Mouse (Mus musculus) cortical plate, adult 2 months (tissue): ENCODE data around the gene Bet1l. TPM values are rescaled to one million over a fixed set of nuclear protein-coding genes. Genes with fewer than 3 reads are reported as not detected.
A peak's percentile ranks its signal among the peaks of the same experiment; 100 is the strongest.

ENCODE experiments used
- H3K27ac ChIP-seq: fragments of 200-500 bp; 2 replicates; pipeline ENCODE4 v1.5.1; 2012; ENCODE audit warnings: low read length, control low read depth, inconsistent platforms; ENCODE audit not compliant: insufficient read depth
- H3K4me1 ChIP-seq: fragments of 200-500 bp; 2 replicates; pipeline ENCODE4 v1.6.1; 2011; ENCODE audit warnings: low read length; ENCODE audit not compliant: control insufficient read depth, insufficient read depth
- H3K4me3 ChIP-seq: fragments of 200-500 bp; 2 replicates; pipeline ENCODE4 v1.5.1; 2011; ENCODE audit warnings: mild to moderate bottlenecking, low read length, control low read depth; ENCODE audit not compliant: insufficient read depth
- CTCF ChIP-seq: fragments of 200-500 bp; IDR thresholded peaks from 2 replicates; pipeline ENCODE4 v1.5.1; 2011; ENCODE audit warnings: mild to moderate bottlenecking, control low read depth, low read length; ENCODE audit not compliant: insufficient read depth; ENCODE audit errors: extremely low read depth
- POLR2A ChIP-seq: fragments of 200-500 bp; IDR thresholded peaks from 2 replicates; pipeline ENCODE4 v1.6.1; 2011; ENCODE audit warnings: mild to moderate bottlenecking, low read length, control low read depth; ENCODE audit not compliant: insufficient read depth; ENCODE audit errors: extremely low read depth
- polyA plus RNA-seq: library from polyadenylated mRNA; depleted of rRNA; stranded (reverse); fragments of >200 nt; gene quantifications from 2 replicates; pipeline ENCODE4 v1.2.3, GENCODE M21; 2012; rRNA removed

Bet1l gene
- polyA plus RNA-seq, 1 experiment, result 34.3 TPM

DNA sequence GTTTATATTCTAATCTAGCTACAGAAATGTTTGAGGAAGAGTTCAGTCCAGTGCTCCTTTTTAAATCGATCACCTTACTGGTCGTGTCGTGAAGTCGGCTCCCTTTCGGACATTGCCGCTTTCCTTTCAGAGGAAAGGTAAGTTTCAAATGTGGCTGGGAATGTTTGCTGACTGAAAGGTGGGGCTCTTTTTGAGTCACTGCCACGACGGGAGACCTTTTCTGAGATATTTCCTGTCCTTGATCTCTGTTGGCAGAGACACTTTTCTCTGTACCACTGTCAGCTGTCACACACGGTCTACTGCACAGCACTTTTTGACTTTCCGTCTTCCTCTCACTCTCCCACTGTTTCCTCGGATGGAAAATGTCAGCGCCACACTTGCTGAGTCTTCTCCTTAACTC, 44.5 kb downstream of the Bet1l start:
- TF ChIP-seq CTCF (no peak), POLR2A (no peak)
- H3K4me3 ChIP-seq, result no peak overlapping the region
- H3K27ac ChIP-seq, result no peak overlapping the region
- H3K4me1 ChIP-seq, result peaks cover 1% of the 10 kb centered on the region

DNA sequence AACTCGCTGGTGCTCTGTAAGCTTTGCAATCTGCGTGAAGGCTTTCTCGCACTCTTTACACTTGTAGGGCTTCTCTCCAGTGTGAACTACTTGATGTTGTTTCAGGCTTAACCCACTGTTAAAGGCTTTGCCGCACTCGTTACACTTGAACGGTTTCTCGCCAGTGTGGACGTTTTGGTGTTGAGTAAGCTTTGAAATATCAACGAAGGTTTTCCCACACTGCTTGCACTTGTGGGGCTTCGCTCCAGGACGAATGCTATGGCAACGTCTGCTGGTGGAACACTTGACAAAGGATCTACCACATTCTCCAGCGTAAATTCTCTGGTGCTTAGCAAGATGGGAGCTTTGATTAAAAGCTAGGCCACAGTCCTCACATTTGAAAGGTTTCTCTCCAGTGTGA, 45.7 kb downstream of the Bet1l start:
- no peak overlapping the region for H3K4me3 ChIP-seq
- H3K4me1 ChIP-seq, result no peaks in the 10 kb centered on the region; the same call in 1 of the 2 replicates
- TF ChIP-seq POLR2A, result no peak
- TF ChIP-seq CTCF, result no peak
- H3K27ac ChIP-seq, result no peak overlapping the region

DNA sequence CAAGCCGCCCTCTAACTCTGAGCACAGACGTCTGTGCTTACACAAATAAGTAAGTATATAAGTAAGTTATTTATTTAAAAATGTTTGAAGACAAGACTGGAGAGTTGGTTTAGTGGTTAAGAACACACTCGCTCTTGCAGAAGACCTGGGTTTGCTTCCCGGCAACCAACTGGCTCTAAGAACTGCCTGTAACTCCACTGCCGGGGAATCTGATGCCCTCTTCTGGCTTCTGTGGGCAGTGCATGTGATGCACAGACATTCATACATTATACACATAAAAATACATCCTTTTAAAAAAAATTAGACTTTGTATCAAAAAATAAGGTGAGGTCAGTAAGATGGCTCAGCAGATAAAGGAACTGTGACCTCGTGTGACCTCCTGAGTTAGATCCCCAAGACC, 46.9 kb downstream of the Bet1l start:
- Histone ChIP-seq H3K4me3 (no peak overlapping the region), H3K4me1 (no peaks in the 10 kb centered on the region; the same call in 1 of the 2 replicates), H3K27ac (no peak overlapping the region)
- TF ChIP-seq CTCF, result peak; percentile 16; the same call in 1 of the 2 replicates
- TF ChIP-seq POLR2A, result no peak

DNA sequence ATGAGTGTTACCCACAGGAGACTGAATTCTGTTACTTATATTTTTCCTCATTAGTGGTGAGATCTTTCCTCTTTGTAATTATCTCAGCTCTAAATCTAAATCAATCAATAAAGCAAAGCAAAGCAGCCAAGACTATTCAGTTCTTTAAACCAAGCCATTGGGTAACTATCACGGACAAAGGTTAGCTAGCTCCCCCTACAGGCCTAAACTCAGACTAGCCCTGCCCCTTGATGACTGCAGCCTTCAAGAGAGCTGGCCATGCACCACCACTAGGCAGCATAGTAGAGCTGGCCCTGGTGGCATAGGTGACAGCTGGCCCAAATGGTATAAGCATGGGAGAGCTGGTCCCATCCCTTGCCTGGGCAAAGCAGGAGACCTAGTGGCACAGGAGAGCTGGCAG, 51.7 kb downstream of the Bet1l start:
- peak; percentile 80 for TF ChIP-seq CTCF
- no peak for TF ChIP-seq POLR2A
- H3K4me1 ChIP-seq, result no peaks in the 10 kb centered on the region
- H3K4me3 ChIP-seq, result no peak overlapping the region
- H3K27ac ChIP-seq, result no peak overlapping the region

Other genes starting within 250 kb of the Bet1l start
- not detected in 2 replicates for gene Olfr61, start 228.6 kb downstream of the Bet1l start, polyA plus RNA-seq
- gene Olfr53, start 211.1 kb downstream of the Bet1l start, polyA plus RNA-seq, result not detected in 2 replicates
- gene Olfr539, start 197.6 kb downstream of the Bet1l start, polyA plus RNA-seq, result 0.04 and 0.11 TPM in 2 replicates
- not detected in 2 replicates for gene Olfr45, start 175.6 kb downstream of the Bet1l start, polyA plus RNA-seq
- not detected in 2 replicates for gene Olfr541, start 160.3 kb downstream of the Bet1l start, polyA plus RNA-seq
- gene Cyp2e1, start 93.8 kb downstream of the Bet1l start, polyA plus RNA-seq, result 0.15 and 0.23 TPM in 2 replicates
- gene Syce1, start 69.7 kb downstream of the Bet1l start, polyA plus RNA-seq, result 0.74 and 1.0 TPM in 2 replicates
- 17.5 and 21.4 TPM in 2 replicates for gene Zfp941, start 35.4 kb downstream of the Bet1l start, polyA plus RNA-seq
- 3.4 and 4.1 TPM in 2 replicates for gene Urah, start 22.6 kb downstream of the Bet1l start, polyA plus RNA-seq
- gene Scgb1c1, start 12.0 kb downstream of the Bet1l start, polyA plus RNA-seq, result not detected in 2 replicates
- gene Odf3, start 9.8 kb downstream of the Bet1l start, polyA plus RNA-seq, result 0.32 and 0.46 TPM in 2 replicates
- gene Gm45785, start 1.2 kb downstream of the Bet1l start, polyA plus RNA-seq, result 0.19 and 0.46 TPM in 2 replicates
- gene Ric8a, start 620 bp downstream of the Bet1l start, polyA plus RNA-seq, result 79.5 and 89.3 TPM in 2 replicates
- 96.6 and 103 TPM in 2 replicates for gene Psmd13, start 24.4 kb upstream of the Bet1l start, polyA plus RNA-seq
- gene Sirt3, start 24.7 kb upstream of the Bet1l start, polyA plus RNA-seq, result 153 and 158 TPM in 2 replicates
- 1.2 and 1.3 TPM in 2 replicates for gene Cox8b, start 42.9 kb upstream of the Bet1l start, polyA plus RNA-seq
- 0.44 and 0.54 TPM in 2 replicates for gene Nlrp6, start 63.3 kb upstream of the Bet1l start, polyA plus RNA-seq
- 8.0 and 8.5 TPM in 2 replicates for gene Pgghg, start 83.8 kb upstream of the Bet1l start, polyA plus RNA-seq
- gene Ifitm5, start 92.7 kb upstream of the Bet1l start, polyA plus RNA-seq, result 0.15 TPM in 1 of 2 replicates, not detected in the other
- gene Gm45717, start 98.4 kb upstream of the Bet1l start, polyA plus RNA-seq, result not detected in 2 replicates
- gene Ifitm2, start 98.4 kb upstream of the Bet1l start, polyA plus RNA-seq, result 47.7 and 48.0 TPM in 2 replicates
- gene Ifitm1, start 109.6 kb upstream of the Bet1l start, polyA plus RNA-seq, result 22.0 and 28.5 TPM in 2 replicates
- 50.4 and 59.6 TPM in 2 replicates for gene Ifitm3, start 153.2 kb upstream of the Bet1l start, polyA plus RNA-seq
- 0.74 and 1.3 TPM in 2 replicates for gene Ifitm6, start 160.3 kb upstream of the Bet1l start, polyA plus RNA-seq
- not detected in 2 replicates for gene Gm17387, start 171.6 kb upstream of the Bet1l start, polyA plus RNA-seq
- gene B4galnt4, start 203.5 kb upstream of the Bet1l start, polyA plus RNA-seq, result 109 and 125 TPM in 2 replicates
- gene Pkp3, start 220.6 kb upstream of the Bet1l start, polyA plus RNA-seq, result 0.06 and 0.15 TPM in 2 replicates
- gene Sigirr, start 243.0 kb upstream of the Bet1l start, polyA plus RNA-seq, result 4.0 and 4.3 TPM in 2 replicates